Mouse (Mus musculus) inflammation-experienced regulatory T-cells (primary cell): ENCODE data around the gene 2410141K09Rik. TPM values are rescaled to one million over a fixed set of nuclear protein-coding genes. Genes with fewer than 3 reads are reported as not detected.

Source experiments
- polyA plus RNA-seq, 2 experiments: library from polyadenylated mRNA; unstranded; fragments of 100-300 nt; shearing (Covaris generic); gene quantifications; one replicate each; pipeline ENCODE4 v1.2.1; 2017

2410141K09Rik gene
- polyA plus RNA-seq: under 1 TPM; 0.25 to 0.60 TPM

DNA sequence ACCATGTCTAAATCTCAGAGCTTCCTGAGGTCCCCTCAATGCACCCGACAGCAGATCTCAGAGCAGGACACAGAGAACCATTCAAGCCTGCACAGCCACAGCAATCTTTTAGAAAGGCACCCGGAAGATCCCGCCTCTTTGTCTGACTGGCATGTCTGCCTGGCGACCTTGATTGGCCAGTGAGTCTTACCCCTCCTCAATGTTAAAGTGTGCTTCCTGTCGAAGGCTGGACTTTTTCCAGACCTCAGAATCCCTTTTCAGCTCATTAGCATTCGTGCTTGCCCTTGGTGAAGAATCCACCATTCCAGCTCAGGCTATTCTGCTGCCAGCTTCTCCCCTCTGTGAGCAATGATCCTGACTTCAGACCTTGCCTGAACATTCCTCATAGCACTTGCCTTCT is at the start of gene 2410141K09Rik:
2410141K09Rik (minus strand) TSS at position 101 of the 400 bp plus-strand sequence.

Other genes with a start within 250 kb of the 2410141K09Rik start
- not detected for gene Gm10772, start 213.5 kb downstream of the 2410141K09Rik start, polyA plus RNA-seq